Mouse (Mus musculus) kidney, embryonic 14.5 days (tissue): Measurements from ENCODE around the gene Vmn1r115. TPM values are rescaled to one million over a fixed set of nuclear protein-coding genes. Genes with fewer than 3 reads are reported as not detected.
"Not testable (repeated sequence)": the region's sequence is repeated elsewhere in the genome, so short reads cannot be mapped to it uniquely, and the experiment has no call there.

Experiments used
- ATAC-seq: fragments of 200-750 bp; cut with Nextera tagmentation; 2 replicates; pipeline ENCODE4 v1.8.0; 2017; ENCODE audit warnings: moderate number of reproducible peaks, mild to moderate bottlenecking, moderate TSS enrichment, moderate library complexity; ENCODE audit not compliant: low FRiP score, low TSS enrichment
- H3K27ac ChIP-seq: fragments of 300-500 bp; sonication (generic); 2 replicates; pipeline ENCODE4 v1.5.1; 2014; ENCODE audit warnings: low read depth, mild to moderate bottlenecking, low read length, moderate library complexity, mixed read lengths
- H3K27me3 ChIP-seq: fragments of 300-500 bp; sonication (generic); 2 replicates; pipeline ENCODE4 v1.6.1; 2014; ENCODE audit warnings: mild to moderate bottlenecking, low read length; ENCODE audit not compliant: control insufficient read depth, insufficient read depth
- H3K36me3 ChIP-seq: fragments of 300-500 bp; sonication (generic); 2 replicates; pipeline ENCODE4 v1.6.1; 2014; ENCODE audit warnings: low read length, mixed read lengths; ENCODE audit not compliant: control insufficient read depth, insufficient read depth
- H3K4me1 ChIP-seq: fragments of 300-500 bp; sonication (generic); 2 replicates; pipeline ENCODE4 v1.6.1; 2014; ENCODE audit warnings: low read length, mixed read lengths; ENCODE audit not compliant: control insufficient read depth, insufficient read depth
- H3K4me2 ChIP-seq: fragments of 300-500 bp; sonication (generic); replicated peaks from 2 replicates; pipeline ENCODE4 v1.6.1; 2014; ENCODE audit warnings: low read depth, mild to moderate bottlenecking, low read length
- H3K4me3 ChIP-seq: fragments of 300-500 bp; sonication (generic); 2 replicates; pipeline ENCODE4 v1.5.1; 2014; ENCODE audit warnings: mild to moderate bottlenecking, low read length
- H3K9ac ChIP-seq: fragments of 300-500 bp; sonication (generic); 2 replicates; pipeline ENCODE4 v1.6.1; 2014; ENCODE audit warnings: low read depth, mild to moderate bottlenecking, low read length, moderate library complexity
- H3K9me3 ChIP-seq: fragments of 300-500 bp; sonication (generic); 2 replicates; pipeline ENCODE4 v1.6.1; 2016; ENCODE audit warnings: low read length; ENCODE audit not compliant: control insufficient read depth
- WGBS: fragments of 180-500 bp; shearing (Covaris S2); extraction: QIAGEN DNeasy Blood & Tissue Kit; methylation state at CpG from one replicate; pipeline ENCODE4 v1.1.7; 2014; 5-methylcytosine and 5-hydroxymethylcytosine counted together
- polyA plus RNA-seq: library from polyadenylated mRNA; unstranded; fragments of >200 nt; fragmentation: Nextera tagmentation; extraction: Ambion mirVana; gene quantifications from 2 replicates; pipeline ENCODE4 v1.2.1, GENCODE M21; 2014

The Vmn1r115 gene
- polyA plus RNA-seq, result not detected in 2 replicates

- not testable (repeated sequence) for H3K27me3 ChIP-seq, ATAC-seq, H3K4me2 ChIP-seq, H3K4me1 ChIP-seq, H3K4me3 ChIP-seq, H3K9me3 ChIP-seq, H3K36me3 ChIP-seq, H3K27ac ChIP-seq, H3K9ac ChIP-seq
- WGBS, result 71% methylated on average over 1 of the region's 3 CpGs
These were observed at the start of gene Vmn1r115 for GRCm38 (mm10) chr7:20844885-20845284. Gene Vmn1r115, minus strand, starts transcription at chr7:20844985.

GRCm38 (mm10) chr7:20884021-20884420 is 39.2 kb upstream of the Vmn1r115 start, which contains the start of gene Vmn1r117:
Gene Vmn1r117, minus strand, starts transcription at chr7:20884121.
- not testable (repeated sequence) for H3K4me2 ChIP-seq, H3K27ac ChIP-seq, H3K4me3 ChIP-seq, H3K36me3 ChIP-seq, H3K27me3 ChIP-seq, H3K4me1 ChIP-seq, H3K9me3 ChIP-seq, H3K9ac ChIP-seq, ATAC-seq
- WGBS, result no CpG with 5 or more reads among the region's 2 CpGs

GRCm38 (mm10) chr7:20871956-20872355 is 27.2 kb upstream of the Vmn1r115 start, which contains the start of gene Vmn1r116:
Gene Vmn1r116, plus strand, starts transcription at chr7:20872256.
- H3K9me3 ChIP-seq, ATAC-seq, H3K4me2 ChIP-seq, H3K27ac ChIP-seq, H3K27me3 ChIP-seq, H3K4me3 ChIP-seq, H3K9ac ChIP-seq, H3K4me1 ChIP-seq, H3K36me3 ChIP-seq: not testable (repeated sequence)
- 54% methylated on average over 3 of the region's 3 CpGs for WGBS

- H3K36me3 ChIP-seq, H3K4me2 ChIP-seq, H3K27me3 ChIP-seq, H3K9ac ChIP-seq, H3K4me1 ChIP-seq, H3K9me3 ChIP-seq, H3K4me3 ChIP-seq, H3K27ac ChIP-seq, ATAC-seq: not testable (repeated sequence)
- no CpG with 5 or more reads among the region's 5 CpGs for WGBS
These were observed 32.7 kb downstream of the Vmn1r115 start, which contains the start of gene Vmn1r114 for GRCm38 (mm10) chr7:20812086-20812485. Gene Vmn1r114, minus strand, starts transcription at chr7:20812186.

Other genes with a start within 250 kb of the Vmn1r115 start
- not detected in 2 replicates for gene Gm4513, start 246.0 kb downstream of the Vmn1r115 start, polyA plus RNA-seq
- not detected in 2 replicates for gene Vmn1r107, start 176.1 kb downstream of the Vmn1r115 start, polyA plus RNA-seq
- gene Vmn1r111, start 141.8 kb downstream of the Vmn1r115 start, polyA plus RNA-seq, result not detected in 2 replicates
- gene Gm10668, start 114.4 kb downstream of the Vmn1r115 start, polyA plus RNA-seq, result not detected in 2 replicates
- not detected in 2 replicates for gene Vmn1r112, start 73.8 kb downstream of the Vmn1r115 start, polyA plus RNA-seq
- gene Vmn1r113, start 57.7 kb downstream of the Vmn1r115 start, polyA plus RNA-seq, result not detected in 2 replicates
- not detected in 2 replicates for gene Vmn1r114, start 32.8 kb downstream of the Vmn1r115 start, polyA plus RNA-seq
- gene Vmn1r116, start 27.3 kb upstream of the Vmn1r115 start, polyA plus RNA-seq, result not detected in 2 replicates
- gene Vmn1r117, start 39.1 kb upstream of the Vmn1r115 start, polyA plus RNA-seq, result not detected in 2 replicates
- gene Vmn1r118, start 67.4 kb upstream of the Vmn1r115 start, polyA plus RNA-seq, result not detected in 2 replicates
- gene Vmn1r119, start 167.5 kb upstream of the Vmn1r115 start, polyA plus RNA-seq, result not detected in 2 replicates
- not detected in 2 replicates for gene Vmn1r120, start 208.8 kb upstream of the Vmn1r115 start, polyA plus RNA-seq